Mouse (Mus musculus): Measurements from ENCODE around the gene Gm45015.
A peak's percentile ranks its signal among the peaks of the same experiment; 100 is the strongest.
"Not testable (repeated sequence)": the region's sequence is repeated elsewhere in the genome, so short reads cannot be mapped to it uniquely, and the experiment has no call there.

Gene Gm45015

GRCm38 (mm10) chrX:73336740-73337139 lies at the start of gene Gm45015:
TSS of gene Gm45015 (minus strand) at chrX:73336840.
- no peak for DNase-seq

- no peak for DNase-seq
These were observed 48.3 kb upstream of the Gm45015 start for GRCm38 (mm10) chrX:73384924-73385323.

GRCm38 (mm10) chrX:73384419-73384818 lies 47.8 kb upstream of the Gm45015 start:
- DNase-seq: no peak

GRCm38 (mm10) chrX:73363291-73363690 lies 26.7 kb upstream of the Gm45015 start:
- no peak for DNase-seq

GRCm38 (mm10) chrX:73356719-73357118 lies 20.1 kb upstream of the Gm45015 start:
- DNase-seq: no peak

GRCm38 (mm10) chrX:73356163-73356562 lies 19.5 kb upstream of the Gm45015 start:
- DNase-seq: no peak

GRCm38 (mm10) chrX:73344346-73344745 lies 7.7 kb upstream of the Gm45015 start:
- no peak for DNase-seq

- no peak for DNase-seq
These were observed 7.2 kb upstream of the Gm45015 start for GRCm38 (mm10) chrX:73343802-73344201.

GRCm38 (mm10) chrX:73342941-73343735 lies 6.5 kb upstream of the Gm45015 start:
- peak; percentile 91 for DNase-seq

GRCm38 (mm10) chrX:73342483-73342895 lies 5.8 kb upstream of the Gm45015 start, which contains the start of gene Zfp275:
TSS of gene Zfp275 (plus strand) at chrX:73342621.
- peak; percentile 99 for DNase-seq

GRCm38 (mm10) chrX:73342068-73342467 lies 5.4 kb upstream of the Gm45015 start:
- no peak for DNase-seq

- DNase-seq: no peak
These were observed 4.8 kb upstream of the Gm45015 start for GRCm38 (mm10) chrX:73341473-73341872.

GRCm38 (mm10) chrX:73333548-73333947 lies 3.1 kb downstream of the Gm45015 start:
- no peak for DNase-seq

GRCm38 (mm10) chrX:73327215-73327614 lies 9.4 kb downstream of the Gm45015 start:
- no peak for DNase-seq

GRCm38 (mm10) chrX:73321029-73321428 lies 15.6 kb downstream of the Gm45015 start:
- DNase-seq: no peak

GRCm38 (mm10) chrX:73312522-73312921 lies 24.1 kb downstream of the Gm45015 start:
- no peak for DNase-seq

GRCm38 (mm10) chrX:73295745-73296144 lies 40.9 kb downstream of the Gm45015 start:
- not testable (repeated sequence) for DNase-seq

GRCm38 (mm10) chrX:73292876-73293275 lies 43.8 kb downstream of the Gm45015 start, which contains the start of the genes Xlr5a and Xlr5c:
TSS of gene Xlr5a (minus strand) at chrX:73292976.
TSS of gene Xlr5c (minus strand) at chrX:73292976.
- not testable (repeated sequence) for DNase-seq
